Mouse (Mus musculus) cortical plate, adult 2 months (tissue): ENCODE results near the gene Afdn.

Experiments used
- CTCF ChIP-seq: fragments of 200-500 bp; IDR thresholded peaks from 2 replicates; pipeline ENCODE4 v1.5.1; 2011; ENCODE audit warnings: mild to moderate bottlenecking, control low read depth, low read length; ENCODE audit not compliant: insufficient read depth; ENCODE audit errors: extremely low read depth
- POLR2A ChIP-seq: fragments of 200-500 bp; IDR thresholded peaks from 2 replicates; pipeline ENCODE4 v1.6.1; 2011; ENCODE audit warnings: mild to moderate bottlenecking, low read length, control low read depth; ENCODE audit not compliant: insufficient read depth; ENCODE audit errors: extremely low read depth

- TF ChIP-seq CTCF (no peak), POLR2A (no peak)
Measured at GRCm38 (mm10) chr17:13802836-13803408, 42.6 kb downstream of the Afdn start.
